Mouse (Mus musculus): Measurements from ENCODE around the gene Prelid1. TPM values are rescaled to one million over a fixed set of nuclear protein-coding genes. Genes with fewer than 3 reads are reported as not detected.

Prelid1 gene
- total and polyA plus RNA-seq, 3 experiments, result 203 to 630 TPM; not detected in 1

- Histone ChIP-seq H3K4me3 (ENCODE audit: control insufficient read depth in 1 of 2, insufficient read depth in 1 of 2, low read depth in 2 of 2, low read length in 2 of 2) (peak within 1 kb of the TSS; percentile 95 to 99), H3K4me1 (ENCODE audit: control insufficient read depth in 1 of 2, insufficient read depth in 2 of 2, low read length in 2 of 2) (peaks cover 0 to 15% of the 10 kb centered on the region in 2 experiments; a peak in 2 of 4 replicates), H3K27ac (ENCODE audit: control insufficient read depth, low read depth, low read length) (peak within 1 kb of the TSS; percentile 51), H3K27me3 (ENCODE audit: control insufficient read depth in 1 of 2, insufficient read depth in 2 of 2, low read length in 2 of 2) (no peaks in the 10 kb centered on the region), H3K36me3 (ENCODE audit: control insufficient read depth in 1 of 2, insufficient read depth in 2 of 2, low read length in 2 of 2) (peaks cover 4 to 11% of the 10 kb centered on the region in 2 experiments; a peak in 3 of 4 replicates), H3K9me3 (replicated peaks; ENCODE audit: insufficient read depth, low read length) (no peaks in the 10 kb centered on the region), H3K79me2 (ENCODE audit: control insufficient read depth, insufficient read depth, low read length, poor library complexity) (peaks cover 32% of the 10 kb centered on the region), H3K9ac (ENCODE audit: control insufficient read depth, low read depth, low read length, poor library complexity, severe bottlenecking) (peak within 1 kb of the TSS; percentile 96)
- peak; percentile 92 for DNase-seq (ENCODE audit: low read depth, low spot score)
- TF ChIP-seq POLR2AphosphoS5 (IDR thresholded peaks at IDR 0.05; ENCODE audit: borderline replicate concordance, low read depth, low read length) (no peak), NRF1 (IDR thresholded peaks at IDR 0.05; ENCODE audit: insufficient read depth, low read depth, low read length, poor library complexity, severe bottlenecking) (no peak), POLR2A (IDR thresholded peaks at IDR 0.05; ENCODE audit: control insufficient read depth in 1 of 2, insufficient read depth in 1 of 2, low read depth in 1 of 2, low read length in 2 of 2, poor library complexity in 1 of 2) (peak; percentile 68 to 89; a peak in 3 of 4 replicates), TAL1 (IDR thresholded peaks at IDR 0.05; ENCODE audit: low read length) (no peak), MXI1 (IDR thresholded peaks at IDR 0.05; ENCODE audit: low read depth, low read length) (peak; percentile 89), MAFK (IDR thresholded peaks at IDR 0.05; ENCODE audit: borderline replicate concordance, low read depth, low read length) (no peak), CTCF (IDR thresholded peaks at IDR 0.05 in 2 of 3, conservative IDR thresholded peaks at IDR 0.05 in 1 of 3; ENCODE audit: control insufficient read depth in 1 of 3, insufficient read depth in 1 of 3, low read depth in 2 of 3, low read length in 3 of 3, poor library complexity in 1 of 3, severe bottlenecking in 1 of 3) (no peak), UBTF (IDR thresholded peaks at IDR 0.05; ENCODE audit: borderline replicate concordance, insufficient read depth, low read depth, low read length) (no peak), ZMIZ1 (IDR thresholded peaks at IDR 0.05; ENCODE audit: low read depth, low read length) (peak; percentile 80; the same call in 1 of the 2 replicates), POLR2AphosphoS2 (IDR thresholded peaks at IDR 0.05; ENCODE audit: low read length) (peak; percentile 79), TCF12 (IDR thresholded peaks at IDR 0.05; ENCODE audit: low read depth, low read length) (peak; percentile 71), E2F4 (IDR thresholded peaks at IDR 0.05; ENCODE audit: borderline replicate concordance, low read depth, low read length) (no peak), MYC (IDR thresholded peaks at IDR 0.05; ENCODE audit: low read depth, low read length) (0 out of 2 replicates have a peak, but pooled peaks have one; percentile 35), GABPA (IDR thresholded peaks at IDR 0.05; ENCODE audit: low read depth, low read length) (no peak), RAD21 (IDR thresholded peaks at IDR 0.05; ENCODE audit: low read depth, low read length) (no peak), USF1 (IDR thresholded peaks at IDR 0.05; ENCODE audit: low read depth, low read length) (peak; percentile 98), NELFE (IDR thresholded peaks at IDR 0.05; ENCODE audit: low read depth, low read length) (no peak; the same call in 1 of the 2 replicates), ZNF384 (IDR thresholded peaks at IDR 0.05; ENCODE audit: low read depth, low read length) (no peak), SIN3A (IDR thresholded peaks at IDR 0.05; ENCODE audit: low read length) (peak; percentile 63; the same call in 1 of the 2 replicates), BHLHE40 (IDR thresholded peaks at IDR 0.05; ENCODE audit: borderline replicate concordance, low read depth, low read length) (peak; percentile 90), RCOR1 (IDR thresholded peaks at IDR 0.05; ENCODE audit: low read depth, low read length) (peak; percentile 50; the same call in 1 of the 2 replicates), MEF2A (IDR thresholded peaks at IDR 0.05; ENCODE audit: extremely low read depth, insufficient replicate concordance, low read depth, low read length, poor library complexity, severe bottlenecking) (no peak), ELF1 (IDR thresholded peaks at IDR 0.05; ENCODE audit: low read depth, low read length) (peak; percentile 70), TBP (IDR thresholded peaks at IDR 0.05; ENCODE audit: low read depth, low read length) (peak; percentile 90), MYB (IDR thresholded peaks at IDR 0.05; ENCODE audit: low read depth, low read length) (no peak), SMC3 (IDR thresholded peaks at IDR 0.05; ENCODE audit: low read depth, low read length) (no peak), GATA1 (IDR thresholded peaks at IDR 0.05; ENCODE audit: low read depth, low read length) (no peak), ZC3H11A (IDR thresholded peaks at IDR 0.05; ENCODE audit: low read depth, low read length) (no peak), ZKSCAN1 (IDR thresholded peaks at IDR 0.05; ENCODE audit: low read depth, low read length) (no peak), MAX (IDR thresholded peaks at IDR 0.05; ENCODE audit: low read length) (peak; percentile 96), CHD2 (IDR thresholded peaks at IDR 0.05; ENCODE audit: low read length) (no peak), CHD1 (IDR thresholded peaks at IDR 0.05; ENCODE audit: low read depth, low read length) (no peak), JUND (IDR thresholded peaks at IDR 0.05; ENCODE audit: low read depth, low read length) (no peak), MAZ (IDR thresholded peaks at IDR 0.05; ENCODE audit: low read depth, low read length) (no peak), KAT2A (conservative IDR thresholded peaks at IDR 0.05; ENCODE audit: low read depth, low read length) (peak; percentile 59; the same call in 1 of the 2 replicates), ETS1 (IDR thresholded peaks at IDR 0.05; ENCODE audit: low read depth, low read length) (no peak), HCFC1 (IDR thresholded peaks at IDR 0.05; ENCODE audit: low read depth, low read length) (peak; percentile 87)
Observed at GRCm38 (mm10) chr13:55321434-55322129, 1.3 kb downstream of the Prelid1 start, which contains the start of gene Rab24. Gene Rab24 (minus strand): TSS chr13:55321946.

Measured in MEL (cell line).